Mouse (Mus musculus) adrenal gland, adult 2 months (tissue): ENCODE results near the gene Ost4. TPM values are rescaled to one million over a fixed set of nuclear protein-coding genes. Genes with fewer than 3 reads are reported as not detected.

Experiments
- DNase-seq: peaks from one replicate; pipeline ENCODE4 v3.0.0; 2021
- polyA plus RNA-seq: library from polyadenylated mRNA; depleted of rRNA; stranded (reverse); fragments of >200 nt; gene quantifications from 2 replicates; pipeline ENCODE4 v1.2.3, GENCODE M21; 2012
- total RNA-seq, 2 experiments: library from RNA; stranded (reverse); gene quantifications; 2 replicates each; pipeline ENCODE4 v1.2.3; 2021

Ost4 gene
- total and polyA plus RNA-seq, 3 experiments, result 143 to 264 (median 256) TPM

GRCm38 (mm10) chr5:30924614-30925013 lies 17.0 kb upstream of the Ost4 start:
- DNase-seq, result no peak

GRCm38 (mm10) chr5:30923119-30923518 lies 15.5 kb upstream of the Ost4 start:
- no peak for DNase-seq

- DNase-seq, result no peak
Observed at GRCm38 (mm10) chr5:30922581-30923041, 15.0 kb upstream of the Ost4 start.

- DNase-seq, result peak; percentile 89
Observed at GRCm38 (mm10) chr5:30921256-30922033, 13.9 kb upstream of the Ost4 start, which contains the start of gene Khk. Khk (plus strand) TSS chr5:30921431.

- DNase-seq, result no peak
Observed at GRCm38 (mm10) chr5:30920621-30921020, 13.0 kb upstream of the Ost4 start.

GRCm38 (mm10) chr5:30919831-30920614 lies 12.4 kb upstream of the Ost4 start:
- DNase-seq, result no peak

- DNase-seq, result no peak
Observed at GRCm38 (mm10) chr5:30918691-30919090, 11.1 kb upstream of the Ost4 start.

- no peak for DNase-seq
Observed at GRCm38 (mm10) chr5:30917891-30918670, 10.5 kb upstream of the Ost4 start.

GRCm38 (mm10) chr5:30917348-30917747 lies 9.8 kb upstream of the Ost4 start:
- DNase-seq, result no peak

- DNase-seq, result no peak
Observed at GRCm38 (mm10) chr5:30916841-30917240, 9.3 kb upstream of the Ost4 start.

GRCm38 (mm10) chr5:30915974-30916433 lies 8.4 kb upstream of the Ost4 start:
- DNase-seq, result peak; percentile 92

- DNase-seq, result no peak
Observed at GRCm38 (mm10) chr5:30915456-30915855, 7.9 kb upstream of the Ost4 start.

- DNase-seq, result no peak
Observed at GRCm38 (mm10) chr5:30914849-30915248, 7.3 kb upstream of the Ost4 start.

GRCm38 (mm10) chr5:30914101-30914635 lies 6.6 kb upstream of the Ost4 start:
- DNase-seq, result no peak

- DNase-seq, result peak; percentile 65
Observed at GRCm38 (mm10) chr5:30913060-30913841, 5.7 kb upstream of the Ost4 start, which contains the start of gene Emilin1. Emilin1 (plus strand) TSS chr5:30913402.

- DNase-seq, result no peak
Observed at GRCm38 (mm10) chr5:30912156-30912555, 4.6 kb upstream of the Ost4 start.

- no peak for DNase-seq
Observed at GRCm38 (mm10) chr5:30910481-30910880, 2.9 kb upstream of the Ost4 start.

GRCm38 (mm10) chr5:30909863-30910262 lies 2.3 kb upstream of the Ost4 start:
- DNase-seq, result no peak

GRCm38 (mm10) chr5:30909300-30909659 lies 1.7 kb upstream of the Ost4 start:
- peak; percentile 54 for DNase-seq

- no peak for DNase-seq
Observed at GRCm38 (mm10) chr5:30908426-30909299, 1.1 kb upstream of the Ost4 start.
